ENCODE assay signal across 25 mouse cellular contexts in genomic region chr19:29376382-29376781, GRCm38 (mm10). TPM values are rescaled to one million over a fixed set of nuclear protein-coding genes. Genes with fewer than 3 reads are reported as not detected.
DNase-seq lines count a peak whose midpoint lies in the region; ATAC-seq and TF ChIP-seq lines count a peak whose summit lies in the region.
"Had no signal": no experiment of that assay in that cellular context is flagged by ENCODE, and none has a peak within 500 bp of the region (broad histone marks: within the 10 kb centered on the region; RNA-seq: fewer than 3 reads in every experiment).

No protein-coding gene starts in this region.

- H3K9me3 ChIP-seq in midbrain, embryonic 11.5 days (ENCODE audit: control insufficient read depth, low read length) = no peaks in the 10 kb centered on the region
- H3K9me3 ChIP-seq in midbrain, embryonic 16.5 days (replicated peaks; ENCODE audit: control insufficient read depth, low read length, poor library complexity, severe bottlenecking) = no peaks in the 10 kb centered on the region
- H3K9me3 ChIP-seq in CH12.LX (replicated peaks; ENCODE audit: low read length) = no peaks in the 10 kb centered on the region
- H3K9me3 ChIP-seq: G1E had no signal

- dilution Hi-C loops in CH12.LX (cut with MboI; ENCODE audit: extremely low pct_ligation_motif_present, extremely low pct_unique_long_range_greater_than_20kb, low sequenced_read_pairs) = no loop called here

- H3K4me1 ChIP-seq in midbrain, embryonic 11.5 days (ENCODE audit: control insufficient read depth, insufficient read depth, low read length) = 0 out of 2 replicates have a peak, but pooled peaks cover 3% of the 10 kb centered on the region
- H3K4me1 ChIP-seq in midbrain, embryonic 16.5 days (ENCODE audit: control insufficient read depth, insufficient read depth, low read length) = peaks cover 3% of the 10 kb centered on the region; the same call in 1 of the 2 replicates
- H3K4me1 ChIP-seq in CH12.LX (ENCODE audit: control insufficient read depth in 1 of 2, insufficient read depth in 2 of 2) = peaks cover 28 to 73% of the 10 kb centered on the region in 2 experiments

- peaks cover 28% of the 10 kb centered on the region for H3K79me2 ChIP-seq in CH12.LX (replicated peaks; ENCODE audit: control insufficient read depth, extremely low read depth, insufficient read depth, poor library complexity, severe bottlenecking)

- peak; percentile 77 for TF ChIP-seq EP300 in CH12.LX (IDR thresholded peaks at IDR 0.05; ENCODE audit: low read length)

- 74% methylated on average over 3 of the region's 3 CpGs for WGBS in midbrain, embryonic 11.5 days
- 79% methylated on average over 3 of the region's 3 CpGs for WGBS in midbrain, embryonic 16.5 days

- H3K27ac ChIP-seq in midbrain, embryonic 11.5 days (ENCODE audit: low read depth, low read length) = no peak overlapping the region
- H3K27ac ChIP-seq in midbrain, embryonic 16.5 days (ENCODE audit: low read length) = no peak overlapping the region
- peak overlapping the region; percentile 48; the same call in 1 of the 2 replicates for H3K27ac ChIP-seq in CH12.LX (ENCODE audit: insufficient read depth, low read depth)

- no peak overlapping the region for H3K9ac ChIP-seq in midbrain, embryonic 11.5 days (ENCODE audit: low read length)
- H3K9ac ChIP-seq in midbrain, embryonic 16.5 days (ENCODE audit: low read depth, low read length) = no peak overlapping the region
- H3K9ac ChIP-seq in CH12.LX (ENCODE audit: insufficient read depth, low read depth) = peak overlapping the region; percentile 10; the same call in 1 of the 2 replicates

- intact Hi-C loops in heart, postnatal 10 days (cut with DNase I) = no loop called here

- TF ChIP-seq POLR2A in CH12.LX (IDR thresholded peaks at IDR 0.05; ENCODE audit: low read depth, low read length) = no peak; the same call in 1 of the 2 replicates

- no peak for TF ChIP-seq CTCF in CH12.LX (conservative IDR thresholded peaks at IDR 0.05 in 1 of 2, IDR thresholded peaks at IDR 0.05 in 1 of 2; ENCODE audit: low read depth in 2 of 2, low read length in 2 of 2)

- no peak for ATAC-seq in midbrain, embryonic 11.5 days (ENCODE audit: low FRiP score)
- no peak for ATAC-seq in midbrain, embryonic 16.5 days
- ATAC-seq: activated CD4-positive, CD25-positive, alpha-beta regulatory T cell, adult 4 months; CD4-positive, CD25-positive, alpha-beta regulatory T cell, adult 4 months; Patski had no signal

- no peak overlapping the region for H3K4me3 ChIP-seq in midbrain, embryonic 11.5 days (ENCODE audit: low read depth, low read length)
- no peak overlapping the region for H3K4me3 ChIP-seq in midbrain, embryonic 16.5 days (ENCODE audit: low read depth, low read length)
- H3K4me3 ChIP-seq in CH12.LX (replicated peaks in 1 of 3; ENCODE audit: low read depth in 2 of 3, low read length in 2 of 3, poor library complexity in 1 of 3) = no peak overlapping the region

- no peak; the same call in 1 of the 2 replicates for TF ChIP-seq RAD21 in CH12.LX (IDR thresholded peaks at IDR 0.05; ENCODE audit: low read depth, low read length)

- H3K27me3 ChIP-seq in midbrain, embryonic 11.5 days (ENCODE audit: control insufficient read depth, insufficient read depth, low read length) = no peaks in the 10 kb centered on the region
- H3K27me3 ChIP-seq in midbrain, embryonic 16.5 days (ENCODE audit: control insufficient read depth, insufficient read depth, low read depth, low read length) = no peaks in the 10 kb centered on the region
- no peaks in the 10 kb centered on the region for H3K27me3 ChIP-seq in CH12.LX (replicated peaks)
- H3K27me3 ChIP-seq: Patski had no signal

- H3K4me2 ChIP-seq in midbrain, embryonic 11.5 days = no peak overlapping the region
- no peak overlapping the region for H3K4me2 ChIP-seq in midbrain, embryonic 16.5 days (ENCODE audit: low read length)
- H3K4me2 ChIP-seq in CH12.LX (ENCODE audit: insufficient read depth, low read depth, poor library complexity, severe bottlenecking) = peak overlapping the region; percentile 85

- in situ Hi-C loops in CH12.LX (cut with MboI; ENCODE audit: low pct_ligation_motif_present, low pct_unique_long_range_greater_than_20kb, low sequenced_read_pairs) = no loop called here

- DNase-seq in heart, adult 11 months = peak; percentile 53
- DNase-seq in heart, postnatal 10 days = no peak
- peak; percentile 8 for DNase-seq in midbrain, embryonic 11.5 days (ENCODE audit: low spot score, missing footprints)
- no peak for DNase-seq in CH12.LX (ENCODE audit: extremely low read depth)
- no peak for DNase-seq in gastrocnemius, postnatal 4 days (ENCODE audit: low spot score in 2 of 2)
- DNase-seq: adrenal gland, adult 2 months; adrenal gland, adult 8-10 months; adrenal gland, postnatal 10 days; adrenal gland, postnatal 14 days; adrenal gland, postnatal 25 days; adrenal gland, postnatal 36 days; B cell, adult 2 months; cerebellum, adult 11 months; cerebellum, adult 11-12 months; cerebellum, adult 18-20 months; cerebellum, adult 2 months had no signal

- no peaks in the 10 kb centered on the region for H3K36me3 ChIP-seq in midbrain, embryonic 11.5 days (ENCODE audit: control insufficient read depth, insufficient read depth, low read length)
- no peaks in the 10 kb centered on the region for H3K36me3 ChIP-seq in midbrain, embryonic 16.5 days (ENCODE audit: control insufficient read depth, insufficient read depth, low read length)
- peaks cover 21 to 65% of the 10 kb centered on the region in 2 experiments for H3K36me3 ChIP-seq in CH12.LX (replicated peaks in 1 of 2; ENCODE audit: control insufficient read depth in 1 of 2, insufficient read depth in 1 of 2, low read length in 1 of 2)

TF ChIP-seq in CH12.LX, 34 proteins besides CTCF, POLR2A, EP300 and RAD21 (continues in another document):
- TF ChIP-seq TBP (conservative IDR thresholded peaks at IDR 0.05; ENCODE audit: low read depth, low read length) (no peak), JUND (conservative IDR thresholded peaks at IDR 0.05; ENCODE audit: low read depth, low read length) (peak; percentile 59), CHD2 (IDR thresholded peaks at IDR 0.05; ENCODE audit: low read length) (no peak), E2F4 (IDR thresholded peaks at IDR 0.05; ENCODE audit: insufficient replicate concordance, low read depth, low read length) (no peak), UBTF (IDR thresholded peaks at IDR 0.05; ENCODE audit: low read depth, low read length) (no peak), POLR2AphosphoS2 (IDR thresholded peaks at IDR 0.05; ENCODE audit: low read depth, low read length) (no peak), IRF4 (IDR thresholded peaks at IDR 0.05; ENCODE audit: low read depth, low read length) (peak; percentile 72), BHLHE40 (IDR thresholded peaks at IDR 0.05; ENCODE audit: low read depth, low read length) (peak; percentile 53; the same call in 1 of the 2 replicates), MXI1 (IDR thresholded peaks at IDR 0.05; ENCODE audit: low read depth, low read length) (no peak), NELFE (IDR thresholded peaks at IDR 0.05; ENCODE audit: low read depth, low read length) (no peak), MYC (IDR thresholded peaks at IDR 0.05; ENCODE audit: low read depth, low read length) (no peak), RCOR1 (conservative IDR thresholded peaks at IDR 0.05; ENCODE audit: low read depth, low read length) (no peak), MAZ (IDR thresholded peaks at IDR 0.05; ENCODE audit: low read depth, low read length) (no peak), PAX5 (IDR thresholded peaks at IDR 0.05; ENCODE audit: low read length) (no peak)

RNA-seq across cellular contexts. Expression of gene Cd274, which starts 9.1 kb away (rescaled TPM):
- 1 to 10 TPM; 1.7 to 2.0 TPM for total RNA-seq in heart, postnatal 10 days (2021)
- polyA plus RNA-seq in midbrain, embryonic 11.5 days (2014; fragmentation: Nextera tagmentation; extraction: Ambion mirVana) = 0.34 and 0.77 TPM in 2 replicates
- polyA plus RNA-seq in midbrain, embryonic 16.5 days (2015; fragmentation: Nextera tagmentation; extraction: Ambion mirVana) = 0.71 and 0.93 TPM in 2 replicates
- 4.7 and 6.7 TPM in 2 replicates for total RNA-seq in CH12.LX (2012; rRNA removed)
- 7.4 and 8.6 TPM in 2 replicates for total RNA-seq in CH12.LX (2014; rRNA removed)
- polyA plus RNA-seq in CH12.LX (2012; ENCODE audit: insufficient read length, low read depth) = 14.7 and 15.9 TPM in 2 replicates
- 1 to 10 TPM in 1 of 2 experiments, under 1 TPM in 1; 0.76 to 1.1 TPM for total RNA-seq in gastrocnemius, postnatal 4 days (2021)

RNA-seq across cellular contexts. Expression of gene Plgrkt, which starts 9.2 kb away (rescaled TPM):
- 10 to 100 TPM; 27.9 to 38.6 TPM for total RNA-seq in heart, postnatal 10 days (2021)
- polyA plus RNA-seq in midbrain, embryonic 11.5 days (2014; fragmentation: Nextera tagmentation; extraction: Ambion mirVana) = 60.4 and 68.1 TPM in 2 replicates
- polyA plus RNA-seq in midbrain, embryonic 16.5 days (2015; fragmentation: Nextera tagmentation; extraction: Ambion mirVana) = 82.4 and 84.1 TPM in 2 replicates
- total RNA-seq in CH12.LX (2012; rRNA removed) (27.7 and 31.3 TPM in 2 replicates), CH12.LX (2014; rRNA removed) (27.9 and 33.0 TPM in 2 replicates)
- polyA plus RNA-seq in CH12.LX (2012; ENCODE audit: insufficient read length, low read depth) = 38.3 and 40.6 TPM in 2 replicates
- total RNA-seq in gastrocnemius, postnatal 4 days (2021) = 10 to 100 TPM; 35.6 to 41.7 TPM

RNA-seq across cellular contexts. Expression of gene Pdcd1lg2, which starts 34.3 kb away (rescaled TPM):
- total RNA-seq in heart, postnatal 10 days (2021) = not detected
- polyA plus RNA-seq in midbrain, embryonic 11.5 days (2014; fragmentation: Nextera tagmentation; extraction: Ambion mirVana) = not detected in 2 replicates
- not detected in 2 replicates for polyA plus RNA-seq in midbrain, embryonic 16.5 days (2015; fragmentation: Nextera tagmentation; extraction: Ambion mirVana)
- total RNA-seq in CH12.LX (2012; rRNA removed) = 1.6 and 1.7 TPM in 2 replicates
- 1.4 and 2.4 TPM in 2 replicates for total RNA-seq in CH12.LX (2014; rRNA removed)
- 4.6 and 5.5 TPM in 2 replicates for polyA plus RNA-seq in CH12.LX (2012; ENCODE audit: insufficient read length, low read depth)
- total RNA-seq in gastrocnemius, postnatal 4 days (2021) = not detected
- total RNA-seq: adrenal gland, adult 18-20 months; adrenal gland, adult 2 months; adrenal gland, adult 8-10 months; adrenal gland, postnatal 10 days; adrenal gland, postnatal 14 days; adrenal gland, postnatal 25 days; adrenal gland, postnatal 36 days; adrenal gland, postnatal 4 days; ES-E14 had no signal
- polyA plus RNA-seq: adrenal gland, adult 2 months; C2C12; cerebellum, adult 2 months had no signal

RNA-seq across cellular contexts. Expression of gene Rln1, which starts 41.9 kb away (rescaled TPM):
- total RNA-seq in heart, postnatal 10 days (2021) = not detected
- 0.77 and 0.82 TPM in 2 replicates for polyA plus RNA-seq in midbrain, embryonic 11.5 days (2014; fragmentation: Nextera tagmentation; extraction: Ambion mirVana)
- polyA plus RNA-seq in midbrain, embryonic 16.5 days (2015; fragmentation: Nextera tagmentation; extraction: Ambion mirVana) = 3.7 and 4.3 TPM in 2 replicates
- total RNA-seq in CH12.LX (2012; rRNA removed) = not detected in 2 replicates
- total RNA-seq in CH12.LX (2014; rRNA removed) = not detected in 2 replicates
- not detected in 2 replicates for polyA plus RNA-seq in CH12.LX (2012; ENCODE audit: insufficient read length, low read depth)
- 1 to 10 TPM in 1 of 2 experiments, under 1 TPM in 1; 0.78 to 1.1 TPM for total RNA-seq in gastrocnemius, postnatal 4 days (2021)
- total RNA-seq: adrenal gland, adult 18-20 months; adrenal gland, adult 2 months; adrenal gland, adult 8-10 months; adrenal gland, postnatal 10 days; adrenal gland, postnatal 14 days; adrenal gland, postnatal 25 days; adrenal gland, postnatal 36 days; adrenal gland, postnatal 4 days had no signal
- polyA plus RNA-seq: activated CD4-positive, CD25-positive, alpha-beta regulatory T cell, adult 4 months; adrenal gland, adult 2 months; CD4-positive, CD25-positive, alpha-beta regulatory T cell, adult 4 months; G1E; Patski had no signal

RNA-seq across cellular contexts. Expression of gene Insl6, which starts 51.2 kb away (rescaled TPM):
- total RNA-seq in heart, postnatal 10 days (2021) = under 1 TPM in 1 of 2 experiments, not detected in 1; 0.38 TPM
- 6.3 and 8.0 TPM in 2 replicates for polyA plus RNA-seq in midbrain, embryonic 11.5 days (2014; fragmentation: Nextera tagmentation; extraction: Ambion mirVana)
- polyA plus RNA-seq in midbrain, embryonic 16.5 days (2015; fragmentation: Nextera tagmentation; extraction: Ambion mirVana) = 0.82 and 1.4 TPM in 2 replicates
- total RNA-seq in CH12.LX (2012; rRNA removed) (8.0 and 11.2 TPM in 2 replicates), CH12.LX (2014; rRNA removed) (8.5 and 9.8 TPM in 2 replicates)
- 5.1 and 5.7 TPM in 2 replicates for polyA plus RNA-seq in CH12.LX (2012; ENCODE audit: insufficient read length, low read depth)
- under 1 TPM; 0.80 to 0.83 TPM for total RNA-seq in gastrocnemius, postnatal 4 days (2021)

Comparison
In these comparisons a context has a peak if more than half of its experiments do, and no peak if none do; other contexts are left out.
1. DNase-seq: peak in heart, adult 11 months (single experiment) and midbrain, embryonic 11.5 days (single experiment); none in heart, postnatal 10 days (0 of 2), CH12.LX (single experiment) and gastrocnemius, postnatal 4 days (0 of 2).